Mouse (Mus musculus) activated CD4-positive, CD25-positive, alpha-beta regulatory T cell, adult 4 months (primary cell): ENCODE data around the gene Fam57b. TPM values are rescaled to one million over a fixed set of nuclear protein-coding genes. Genes with fewer than 3 reads are reported as not detected.
A peak's percentile ranks its signal among the peaks of the same experiment; 100 is the strongest.

Source experiments
- ATAC-seq: one replicate; pipeline ENCODE4 v1.8.0; 2017
- polyA plus RNA-seq, 2 experiments: library from polyadenylated mRNA; unstranded; fragments of 100-300 nt; shearing (Covaris generic); gene quantifications; one replicate each; pipeline ENCODE4 v1.2.1; 2017

Fam57b gene
- not detected for polyA plus RNA-seq

GRCm38 (mm10) chr7:126797411-126798126 is at the start of gene Fam57b:
TSS of gene Fam57b (plus strand) at chr7:126797668.
- ATAC-seq: no peak

DNA sequence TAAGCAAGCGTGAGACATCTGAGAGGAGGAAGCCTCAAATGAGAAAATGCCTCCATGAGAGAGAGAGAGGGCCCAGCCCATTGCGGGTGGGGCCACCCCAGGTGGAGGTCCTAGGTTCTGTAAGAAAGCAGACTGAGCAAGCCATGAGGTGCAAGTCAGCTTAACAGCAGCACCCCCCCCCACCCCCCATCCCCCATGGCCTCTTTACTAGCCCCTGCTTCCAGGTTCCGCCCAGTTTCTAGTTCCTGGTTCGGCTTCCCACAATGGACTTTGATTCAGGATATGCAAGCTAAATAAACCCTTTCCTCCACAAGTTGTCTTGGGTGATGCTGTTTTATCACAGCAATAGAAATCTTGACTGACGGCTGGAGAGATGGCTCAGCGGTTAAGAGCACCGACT is 48.6 kb upstream of the Fam57b start:
- ATAC-seq: no peak

DNA sequence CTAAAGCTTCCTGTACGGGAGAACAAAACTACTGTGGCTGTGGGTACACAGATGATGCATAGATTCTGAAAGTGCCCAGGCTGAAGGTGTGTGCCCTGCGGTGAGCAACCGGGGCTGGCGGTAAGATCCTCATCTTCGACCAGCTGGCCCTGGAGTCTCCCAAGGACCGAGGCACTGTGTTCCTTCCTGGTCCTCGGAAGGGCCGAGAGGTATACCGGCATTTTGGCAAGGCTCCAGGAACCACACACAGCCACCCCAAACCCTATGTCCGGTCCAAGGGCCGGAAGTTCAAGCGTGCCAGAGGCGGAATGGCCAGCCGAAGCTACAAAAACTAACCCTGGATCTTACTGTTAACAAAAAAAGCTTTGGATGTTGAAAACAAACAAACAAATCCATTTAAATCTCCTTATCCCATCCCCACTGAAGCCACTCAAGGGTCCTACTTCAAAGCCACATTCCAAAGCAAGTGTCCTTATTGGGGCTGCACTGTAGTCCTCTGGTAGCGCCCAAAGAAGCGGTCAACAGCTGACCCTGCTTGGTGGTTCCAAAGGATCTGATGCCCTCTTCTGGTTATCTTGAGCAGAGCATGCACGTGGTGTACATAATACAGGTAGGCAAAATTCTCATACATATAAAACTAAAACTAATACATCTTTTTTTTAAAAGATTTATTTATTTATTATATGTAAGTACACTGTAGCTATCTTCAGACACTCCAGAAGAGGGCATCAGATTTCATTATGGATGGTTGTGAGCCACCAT is 47.7 kb upstream of the Fam57b start:
- ATAC-seq: no peak

GRCm38 (mm10) chr7:126754866-126755265 is 42.6 kb upstream of the Fam57b start:
- peak; percentile 38 for ATAC-seq

- no peak for ATAC-seq
Measured at GRCm38 (mm10) chr7:126758539-126758938, 38.9 kb upstream of the Fam57b start.

- ATAC-seq: peak; percentile 89
Measured at GRCm38 (mm10) chr7:126759050-126759671, 38.3 kb upstream of the Fam57b start, which contains the start of gene Mapk3. TSS of gene Mapk3 (plus strand) at chr7:126759601.

DNA sequence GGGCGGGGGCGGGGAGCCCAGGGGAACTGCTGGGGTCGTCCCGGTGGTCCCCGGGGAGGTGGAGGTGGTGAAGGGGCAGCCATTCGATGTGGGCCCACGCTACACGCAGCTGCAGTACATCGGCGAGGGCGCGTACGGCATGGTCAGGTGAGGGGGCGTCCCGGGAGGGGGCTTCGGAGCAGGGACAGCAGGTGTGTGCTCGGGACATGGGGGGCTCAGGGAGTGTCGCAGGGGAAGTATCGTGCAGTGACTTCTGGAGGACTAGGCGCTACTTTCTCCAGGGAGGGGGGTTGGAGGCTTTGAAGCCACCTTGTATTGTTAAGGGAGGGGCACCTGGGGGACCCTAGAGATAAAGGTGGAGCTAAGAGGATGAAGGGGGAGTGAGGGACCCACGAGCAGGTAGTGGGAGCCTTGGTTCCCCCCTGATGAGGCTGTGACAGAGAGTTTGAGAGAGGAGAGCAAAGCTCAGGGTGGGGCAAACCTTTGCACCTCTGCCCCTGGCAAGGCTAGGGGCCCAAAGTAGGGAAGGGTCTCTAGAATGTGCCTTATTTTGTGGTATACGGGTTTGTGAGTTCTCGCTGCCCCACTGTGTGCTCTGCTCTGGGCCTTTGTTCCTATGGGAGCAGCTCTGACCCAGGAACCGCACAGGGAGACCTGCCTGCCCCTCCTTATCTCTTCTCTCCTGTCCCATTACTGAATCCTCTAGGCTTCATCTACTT is 37.6 kb upstream of the Fam57b start:
- no peak for ATAC-seq

DNA sequence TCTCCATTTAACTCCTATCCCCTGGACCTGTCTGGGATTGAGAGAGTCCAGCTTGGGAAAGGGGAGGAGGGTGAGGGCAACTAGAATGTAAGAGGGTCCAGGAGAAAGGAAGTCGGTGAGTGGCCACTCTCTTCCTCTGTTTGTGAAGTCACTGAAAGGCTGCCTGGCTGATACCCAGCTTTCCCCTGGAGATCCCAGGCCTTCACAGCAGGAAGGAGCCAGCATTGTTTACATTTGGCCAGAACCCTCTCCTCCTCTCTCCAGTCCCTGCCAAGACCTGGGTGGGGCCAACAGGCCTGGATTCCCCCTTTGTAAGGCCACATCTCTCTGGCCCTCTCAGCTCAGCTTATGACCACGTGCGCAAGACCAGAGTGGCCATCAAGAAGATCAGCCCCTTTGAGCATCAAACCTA is 37.1 kb upstream of the Fam57b start:
- no peak for ATAC-seq

GRCm38 (mm10) chr7:126760956-126761355 is 36.5 kb upstream of the Fam57b start:
- ATAC-seq: no peak

GRCm38 (mm10) chr7:126761529-126762067 is 35.9 kb upstream of the Fam57b start:
- no peak for ATAC-seq

DNA sequence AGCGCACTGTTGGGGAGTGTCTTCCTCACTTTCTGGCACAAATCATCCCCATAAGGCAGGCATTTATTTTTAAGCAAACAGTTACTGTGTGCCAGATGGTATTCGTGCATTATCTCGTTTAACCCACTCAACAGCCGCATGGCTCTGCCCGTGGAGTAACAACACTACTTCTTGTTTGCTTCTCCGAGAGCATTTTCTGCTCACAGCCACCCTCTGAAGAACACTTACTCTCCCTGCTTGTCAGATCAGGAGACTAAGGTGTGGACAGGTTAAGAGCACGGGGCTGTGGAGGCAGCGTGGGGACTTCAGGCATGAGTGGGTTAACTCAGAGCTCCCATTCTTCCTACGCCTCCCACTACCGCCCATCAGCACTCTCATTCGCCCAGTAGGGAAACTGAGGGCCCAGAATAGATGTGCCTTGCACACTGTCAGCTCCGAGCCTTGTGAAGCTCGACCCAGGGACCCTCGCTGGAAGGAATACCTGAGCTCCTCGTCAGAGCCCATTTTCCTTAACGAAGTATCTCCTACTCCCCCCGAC is 34.9 kb upstream of the Fam57b start:
- ATAC-seq: no peak

DNA sequence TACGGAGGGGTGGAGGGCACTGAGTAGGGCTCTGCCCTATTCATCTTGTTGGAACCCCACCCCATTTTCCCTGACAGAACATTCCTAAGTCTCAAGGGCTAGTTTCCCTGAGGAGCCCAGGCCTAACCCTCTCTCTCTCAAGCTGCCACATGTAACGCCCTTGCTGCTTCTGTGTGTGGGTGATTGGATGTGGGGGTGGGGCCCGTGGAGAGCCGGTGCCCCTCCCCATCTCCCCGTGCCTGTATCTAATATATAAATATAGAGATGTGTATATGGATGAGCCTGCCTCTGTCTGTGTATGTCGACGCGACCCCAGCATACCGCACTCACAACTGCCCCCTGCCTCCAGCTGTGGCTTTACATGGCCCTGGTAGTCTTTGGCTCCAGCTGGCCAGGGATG is 31.9 kb upstream of the Fam57b start:
- ATAC-seq: no peak

GRCm38 (mm10) chr7:126766201-126766600 is 31.3 kb upstream of the Fam57b start, which contains the start of gene Gdpd3:
TSS of gene Gdpd3 (plus strand) at chr7:126766334.
- no peak for ATAC-seq

GRCm38 (mm10) chr7:126767001-126767400 is 30.5 kb upstream of the Fam57b start:
- ATAC-seq: no peak

DNA sequence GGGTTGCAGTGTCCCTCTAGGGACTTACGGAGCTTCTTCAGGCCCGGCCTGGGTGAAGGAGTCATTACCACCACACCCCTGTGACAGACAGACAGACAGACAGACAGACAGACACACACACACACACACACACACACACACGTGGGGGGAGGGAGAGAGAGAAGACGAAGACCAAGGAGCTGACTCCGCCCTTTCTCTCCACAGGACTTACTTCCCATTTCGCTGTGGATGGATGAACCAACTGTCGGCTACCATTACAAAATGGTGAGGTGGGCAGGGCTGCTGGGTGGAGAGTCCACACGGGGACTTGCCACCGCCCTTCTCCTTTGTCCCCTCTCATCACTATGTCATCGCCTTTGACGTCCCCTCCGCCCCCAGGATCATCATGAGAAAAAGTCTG is 26.7 kb upstream of the Fam57b start:
- no peak for ATAC-seq

DNA sequence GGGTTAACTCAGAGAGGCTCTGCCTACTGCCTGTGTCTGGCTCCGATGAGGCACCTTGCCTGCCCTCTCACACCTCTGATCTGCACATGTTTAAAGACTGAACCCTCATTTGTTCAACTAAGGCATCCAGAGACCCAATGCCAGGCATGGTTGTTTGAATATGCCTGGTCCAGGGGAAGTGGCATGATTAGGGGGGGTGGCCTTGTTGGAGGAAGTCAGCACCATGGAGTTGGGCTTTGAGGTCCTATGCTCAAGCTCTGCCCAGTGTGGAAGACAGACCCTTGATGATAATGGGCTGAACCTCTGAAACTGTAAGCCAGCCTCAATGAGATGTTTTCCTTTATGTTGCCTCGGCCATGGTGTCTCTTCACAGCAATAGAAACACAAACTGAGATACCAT is 24.1 kb upstream of the Fam57b start:
- no peak for ATAC-seq

- ATAC-seq: peak; percentile 38
Measured at GRCm38 (mm10) chr7:126774463-126774862, 23.0 kb upstream of the Fam57b start.

GRCm38 (mm10) chr7:126775185-126775977 is 22.1 kb upstream of the Fam57b start:
- ATAC-seq: no peak

- ATAC-seq: no peak
Measured at GRCm38 (mm10) chr7:126775978-126776234, 21.6 kb upstream of the Fam57b start.

DNA sequence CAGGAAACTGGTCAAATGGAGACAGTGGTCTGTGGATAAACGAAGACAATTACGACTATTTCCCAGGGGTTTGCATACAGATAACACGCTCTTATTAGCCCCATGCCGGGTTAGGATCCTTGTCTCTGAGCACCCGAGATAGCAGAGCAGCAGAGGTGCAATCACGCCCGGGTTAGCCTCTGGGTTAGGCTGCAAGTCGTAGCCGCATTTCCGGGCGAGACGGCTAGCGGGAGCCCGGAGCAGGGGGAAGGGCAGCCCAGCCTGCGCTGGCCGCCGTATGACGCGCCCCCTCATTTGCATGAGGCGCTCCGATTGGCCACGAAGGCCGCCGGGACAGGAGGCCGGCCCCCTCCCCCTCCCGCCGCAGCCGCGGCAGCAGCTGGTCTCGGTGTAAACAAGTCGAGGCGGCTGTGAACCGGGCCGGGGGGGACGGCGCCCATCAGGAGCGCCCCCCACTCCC is 20.8 kb upstream of the Fam57b start, which contains the start of gene Ypel3:
Ypel3 (plus strand) TSS at position 358 of the 460 bp plus-strand sequence.
- ATAC-seq: peak; percentile 89

DNA sequence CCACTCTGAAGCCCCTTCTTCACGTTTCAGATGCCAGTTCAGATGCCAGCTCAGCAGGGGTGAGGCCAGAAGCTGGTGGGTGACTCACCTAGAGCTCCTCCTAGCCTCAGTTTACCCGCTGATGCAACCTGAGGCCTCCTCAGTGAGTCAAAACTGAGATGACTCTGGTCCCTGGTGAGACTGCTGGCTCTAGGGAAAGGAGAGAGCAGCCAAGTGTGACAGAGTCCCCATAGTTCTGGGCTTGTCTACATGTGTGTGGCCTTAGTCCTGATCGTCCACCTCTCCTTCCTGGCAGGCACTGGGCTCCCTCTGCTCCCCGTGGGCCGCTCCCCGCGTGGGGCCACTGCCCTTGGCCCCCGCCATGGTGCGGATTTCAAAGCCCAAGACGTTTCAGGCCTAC is 20.0 kb upstream of the Fam57b start:
- no peak for ATAC-seq
